Mouse (Mus musculus) kidney, embryonic 15.5 days (tissue): ENCODE measurements around the gene Vps72. TPM values are rescaled to one million over a fixed set of nuclear protein-coding genes. Genes with fewer than 3 reads are reported as not detected.

ENCODE experiments used
- microRNA-seq: library from miRNA; unstranded; fragments of <30 nt; microRNA quantifications from one replicate; pipeline ENCODE4, GENCODE M21; 2016
- polyA plus RNA-seq: library from polyadenylated mRNA; unstranded; fragments of >200 nt; fragmentation: Nextera tagmentation; extraction: Ambion mirVana; gene quantifications from 2 replicates; pipeline ENCODE4 v1.2.1, GENCODE M21; 2015

Gene Vps72
- polyA plus RNA-seq, 1 experiment from 2014 or later: 184 TPM

Small RNA genes within 50 kb of the gene (microRNA-seq; reads per million reads assigned to microRNA genes)
- gene Mir8099-1: not detected

Other genes starting within 250 kb of the Vps72 start
- 340 and 342 TPM in 2 replicates for gene Psmb4, start 224.1 kb upstream of the Vps72 start, polyA plus RNA-seq
- gene Selenbp1, start 178.0 kb upstream of the Vps72 start, polyA plus RNA-seq: 60.6 and 62.4 TPM in 2 replicates
- gene Rfx5, start 156.9 kb upstream of the Vps72 start, polyA plus RNA-seq: 8.9 and 10.8 TPM in 2 replicates
- gene Pi4kb, start 136.3 kb upstream of the Vps72 start, polyA plus RNA-seq: 21.4 and 27.5 TPM in 2 replicates
- gene Zfp687, start 95.6 kb upstream of the Vps72 start, polyA plus RNA-seq: 28.6 and 32.4 TPM in 2 replicates
- gene Psmd4, start 68.4 kb upstream of the Vps72 start, polyA plus RNA-seq: 248 and 271 TPM in 2 replicates
- gene Pip5k1a, start 4.1 kb upstream of the Vps72 start, polyA plus RNA-seq: 19.9 and 20.8 TPM in 2 replicates
- 0.93 and 1.9 TPM in 2 replicates for gene Tmod4, start 13.5 kb downstream of the Vps72 start, polyA plus RNA-seq
- 67.7 and 71.6 TPM in 2 replicates for gene Scnm1, start 23.0 kb downstream of the Vps72 start, polyA plus RNA-seq
- gene Lysmd1, start 23.1 kb downstream of the Vps72 start, polyA plus RNA-seq: 14.5 and 15.5 TPM in 2 replicates
- 2.7 and 2.9 TPM in 2 replicates for gene Tnfaip8l2, start 31.3 kb downstream of the Vps72 start, polyA plus RNA-seq
- gene Sema6c, start 49.4 kb downstream of the Vps72 start, polyA plus RNA-seq: 3.9 and 4.5 TPM in 2 replicates
- gene Gabpb2, start 106.9 kb downstream of the Vps72 start, polyA plus RNA-seq: 10.0 and 10.6 TPM in 2 replicates
- 87.4 and 92.0 TPM in 2 replicates for gene Cdc42se1, start 117.7 kb downstream of the Vps72 start, polyA plus RNA-seq
- 12.9 and 16.0 TPM in 2 replicates for gene Mllt11, start 121.1 kb downstream of the Vps72 start, polyA plus RNA-seq
- 0.50 and 0.53 TPM in 2 replicates for gene Gm128, start 130.6 kb downstream of the Vps72 start, polyA plus RNA-seq
- gene Bnipl, start 140.2 kb downstream of the Vps72 start, polyA plus RNA-seq: 1.2 and 1.4 TPM in 2 replicates
- 39.2 and 46.2 TPM in 2 replicates for gene Mindy1, start 170.3 kb downstream of the Vps72 start, polyA plus RNA-seq
- gene Prune1, start 171.1 kb downstream of the Vps72 start, polyA plus RNA-seq: 21.6 and 22.5 TPM in 2 replicates
- gene Anxa9, start 196.2 kb downstream of the Vps72 start, polyA plus RNA-seq: 6.2 and 6.5 TPM in 2 replicates
- gene Cers2, start 203.8 kb downstream of the Vps72 start, polyA plus RNA-seq: 169 and 181 TPM in 2 replicates
- gene Setdb1, start 246.2 kb downstream of the Vps72 start, polyA plus RNA-seq: 42.6 and 45.2 TPM in 2 replicates